Mouse (Mus musculus) ovary, postnatal 10 days (tissue): Measurements from ENCODE around the gene Anks3.

Experiments used
- DNase-seq: peaks from one replicate; pipeline ENCODE4 v3.0.0; 2022; ENCODE audit warnings: low spot score

Gene Anks3

DNA sequence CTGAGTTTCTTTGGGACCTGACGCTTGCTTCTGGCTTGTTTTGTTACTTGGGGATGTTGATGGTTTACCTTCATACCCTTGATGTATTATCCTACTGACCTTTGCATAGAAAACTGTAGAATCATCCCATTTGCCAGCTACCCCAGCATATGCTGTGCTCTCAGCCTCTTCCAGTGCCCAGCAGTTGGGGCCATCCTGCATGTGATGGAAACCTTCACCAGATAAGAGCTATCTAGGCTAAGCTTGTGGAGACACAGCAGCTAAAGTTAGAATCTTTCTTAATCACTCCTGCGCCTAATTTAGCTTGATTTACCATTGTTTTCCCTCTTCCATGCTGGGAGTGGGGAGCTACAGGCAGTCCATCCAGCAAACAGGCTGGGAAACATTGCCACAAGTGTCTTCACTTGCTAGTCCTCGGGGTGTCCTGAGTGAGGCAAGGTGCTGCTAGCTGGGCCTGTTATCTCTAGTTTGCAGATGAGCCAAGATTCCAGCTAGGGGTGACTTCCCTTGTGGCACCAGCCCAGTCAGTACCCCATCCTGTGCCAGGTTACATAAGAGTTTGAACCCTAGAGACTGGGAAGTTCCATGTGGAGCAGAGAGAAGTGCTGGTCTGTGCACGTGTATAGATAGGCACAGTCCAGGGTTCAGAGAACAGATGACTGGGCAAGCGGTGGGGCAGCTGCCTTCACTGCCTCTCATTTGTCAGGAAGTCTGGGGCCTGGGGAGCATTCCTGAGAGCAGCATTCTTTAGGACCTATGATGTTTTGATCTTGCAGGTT, 67.6 kb downstream of the Anks3 start:
- no peak for DNase-seq

DNA sequence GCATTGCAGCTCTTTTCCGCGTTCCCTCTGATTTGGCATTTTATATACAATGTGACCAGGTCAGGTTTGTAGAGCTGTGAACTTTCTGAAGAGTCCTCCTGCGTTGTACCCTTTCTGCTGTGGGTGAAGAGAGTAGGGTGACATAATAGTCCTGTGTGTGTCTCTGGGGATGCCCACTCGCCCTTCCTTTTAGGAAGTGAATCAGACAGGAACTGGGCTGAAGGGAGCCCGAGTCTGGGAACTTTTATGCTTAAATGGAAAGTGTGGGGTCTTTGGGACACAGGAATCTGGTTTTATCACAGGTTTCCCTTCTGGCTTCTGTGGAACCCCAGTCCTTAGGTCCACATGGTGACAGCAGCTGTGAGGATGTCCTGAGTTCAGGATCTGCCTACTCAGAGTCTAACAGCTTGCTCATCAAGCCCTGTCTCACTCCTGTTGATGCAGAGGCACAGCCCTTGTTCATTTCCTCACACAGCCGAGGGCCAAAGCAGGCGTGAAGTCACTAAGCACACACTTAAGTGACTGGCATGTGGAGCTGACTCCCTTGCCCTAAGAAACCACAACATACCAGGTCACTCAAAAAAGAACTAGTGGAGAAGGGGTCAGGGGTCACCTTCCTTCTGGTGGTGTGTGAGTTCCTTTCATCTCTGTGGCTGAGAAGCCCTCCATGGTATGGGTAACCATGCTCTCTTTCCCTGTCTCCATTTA, 69.7 kb downstream of the Anks3 start:
- no peak for DNase-seq

DNA sequence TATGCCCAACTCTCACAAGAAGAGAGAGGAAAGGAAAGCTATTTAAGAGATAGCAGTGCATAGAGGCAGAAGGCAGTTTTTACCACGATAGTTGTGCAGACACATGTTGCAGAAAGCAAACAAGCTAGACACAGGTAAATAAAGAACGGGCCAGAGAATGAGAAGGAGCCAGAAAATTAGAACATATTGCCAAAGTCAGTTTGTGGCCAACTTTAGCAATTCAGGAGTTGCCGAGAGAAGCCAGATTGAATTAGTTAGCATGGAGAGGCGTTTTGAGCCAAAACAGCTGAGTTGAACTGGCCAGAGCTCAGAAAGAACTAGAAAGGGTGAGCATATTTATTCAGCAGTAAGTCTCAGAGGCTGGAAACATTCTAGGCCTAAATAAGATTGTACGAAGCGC, 71.8 kb downstream of the Anks3 start:
- DNase-seq: no peak
